Mouse (Mus musculus) brain, embryonic 14.5 days (tissue): ENCODE results near the gene Pde4d.

ENCODE experiments used
- CTCF ChIP-seq: fragments of 200-500 bp; IDR thresholded peaks from 2 replicates; pipeline ENCODE4 v1.5.1; 2012; ENCODE audit warnings: inconsistent platforms, mild to moderate bottlenecking, moderate library complexity, borderline replicate concordance; ENCODE audit not compliant: insufficient read depth, insufficient read length; ENCODE audit errors: extremely low read depth
- POLR2A ChIP-seq: fragments of 200-500 bp; IDR thresholded peaks from 2 replicates; pipeline ENCODE4 v1.6.1; 2012; ENCODE audit warnings: mild to moderate bottlenecking, inconsistent platforms, borderline replicate concordance; ENCODE audit not compliant: poor library complexity, insufficient read depth, insufficient read length, severe bottlenecking; ENCODE audit errors: extremely low read depth

GRCm38 (mm10) chr13:108981144-108981543 lies 531.4 kb downstream of the Pde4d start:
- TF ChIP-seq POLR2A (no peak), CTCF (no peak)
